Mouse (Mus musculus) B cell, adult (primary cell): ENCODE measurements around the gene Zfp937. TPM values are rescaled to one million over a fixed set of nuclear protein-coding genes. Genes with fewer than 3 reads are reported as not detected.

Source experiments
- total RNA-seq: library from RNA; stranded (reverse); gene quantifications from 4 replicates; pipeline ENCODE4 v1.2.4, GENCODE M21; 2023; ENCODE audit not compliant: inconsistent age

Gene Zfp937
- total RNA-seq = 3.7 to 5.9 TPM (median 4.2 TPM) in 4 replicates

GRCm38 (mm10) chr2:150217600-150218362, at the start of gene Zfp937:
Gene Zfp937, plus strand, starts transcription at chr2:150218073.

GRCm38 (mm10) chr2:150179579-150179978, 38.3 kb upstream of the Zfp937 start, which contains the start of gene Gm10770:
Gene Gm10770, minus strand, starts transcription at chr2:150179679.

GRCm38 (mm10) chr2:150181570-150181999, 36.3 kb upstream of the Zfp937 start, which contains the start of gene Gm14139:
Gene Gm14139, plus strand, starts transcription at chr2:150181755.

GRCm38 (mm10) chr2:150255491-150255890, 37.6 kb downstream of the Zfp937 start, which contains the start of gene Gm21994:
Gene Gm21994, minus strand, starts transcription at chr2:150255591.

GRCm38 (mm10) chr2:150257291-150257690, 39.4 kb downstream of the Zfp937 start, which contains the start of gene Gm14124:
Gene Gm14124, plus strand, starts transcription at chr2:150257517.

Other genes starting within 250 kb of the Zfp937 start
- gene Zfp120, start 81.4 kb upstream of the Zfp937 start, total RNA-seq = 10.4 to 13.3 TPM (median 11.1 TPM) in 4 replicates
- gene Gm10770, start 38.4 kb upstream of the Zfp937 start, total RNA-seq = not detected in 4 replicates
- gene Gm14139, start 36.3 kb upstream of the Zfp937 start, total RNA-seq = 0.45 to 1.2 TPM (median 0.48 TPM) in 3 of 4 replicates, not detected in the other
- gene Gm21994, start 37.5 kb downstream of the Zfp937 start, total RNA-seq = 10.6 to 16.2 TPM (median 13.1 TPM) in 4 replicates
- 0.35 to 0.77 TPM (median 0.42 TPM) in 3 of 4 replicates, not detected in the other for gene Gm14124, start 39.4 kb downstream of the Zfp937 start, total RNA-seq
- 5.0 to 10.0 TPM (median 7.5 TPM) in 4 replicates for gene Gm10130, start 105.6 kb downstream of the Zfp937 start, total RNA-seq
- 4.8 to 6.1 TPM (median 5.6 TPM) in 4 replicates for gene 3300002I08Rik, start 144.7 kb downstream of the Zfp937 start, total RNA-seq
- 2.9 to 4.1 TPM (median 3.8 TPM) in 4 replicates for gene Zfp442, start 233.4 kb downstream of the Zfp937 start, total RNA-seq